In the genomic region with DNA sequence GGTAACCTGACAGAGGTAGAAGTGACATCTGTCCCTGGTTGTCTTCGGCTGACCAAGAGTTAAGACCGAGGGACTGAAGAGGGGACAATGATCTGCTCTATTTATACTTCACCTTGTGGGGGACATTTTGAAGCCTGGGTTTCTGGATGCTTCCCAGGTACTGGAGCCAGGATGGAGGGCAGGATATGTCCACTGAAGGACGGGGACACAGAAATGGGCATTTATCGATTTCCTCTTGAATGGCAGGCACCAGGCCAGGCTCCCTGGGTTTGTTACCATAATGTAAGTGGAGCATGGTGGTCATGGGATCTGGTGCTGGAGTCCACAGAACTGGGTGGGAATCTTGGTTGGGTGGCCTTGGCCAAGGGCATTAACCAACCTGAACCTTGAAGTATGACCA, we compare ENCODE assay signal across 18 mouse cellular contexts.
DNase-seq lines count a peak whose midpoint lies in the region; ATAC-seq lines count a peak whose summit lies in the region.
"Had no signal": no experiment of that assay in that cellular context is flagged by ENCODE, and none has a peak within 500 bp of the region (broad histone marks: within the 10 kb centered on the region; RNA-seq: fewer than 3 reads in every experiment).

No protein-coding gene starts in this region.

- H3K4me3 ChIP-seq in hindbrain, embryonic 14.5 days (replicated peaks; ENCODE audit: low read length): no peak overlapping the region
- no peak overlapping the region for H3K4me3 ChIP-seq in hindbrain, embryonic 10.5 days
- H3K4me3 ChIP-seq: embryonic facial prominence, embryonic 10.5 days; heart, embryonic 15.5 days; kidney, embryonic 15.5 days had no signal

- H3K4me1 ChIP-seq in hindbrain, embryonic 14.5 days (replicated peaks; ENCODE audit: control insufficient read depth, insufficient read depth, low read length): peaks cover 38% of the 10 kb centered on the region
- peaks cover 42% of the 10 kb centered on the region for H3K4me1 ChIP-seq in hindbrain, embryonic 10.5 days (replicated peaks)

- peak overlapping the region; percentile 28; the same call in 1 of the 2 replicates for H3K27ac ChIP-seq in hindbrain, embryonic 14.5 days
- H3K27ac ChIP-seq in hindbrain, embryonic 10.5 days: no peak overlapping the region
- H3K27ac ChIP-seq: embryonic facial prominence, embryonic 10.5 days; heart, embryonic 15.5 days; kidney, embryonic 15.5 days had no signal

- DNase-seq in cerebellum, adult 8-10 months: peak; percentile 38
- DNase-seq in cerebellum, postnatal 4 days (ENCODE audit: low spot score in 2 of 2): no peak
- no peak for DNase-seq in hindbrain, embryonic 14.5 days (ENCODE audit: low spot score)
- DNase-seq in hindbrain, embryonic 10.5 days (ENCODE audit: low spot score): no peak
- peak; percentile 71 for DNase-seq in cerebellum, adult 9-10 months
- DNase-seq in cerebellum, adult 9-11 months: peak; percentile 65
- DNase-seq in gastrocnemius, adult 18-20 months (ENCODE audit: low spot score): no peak
- DNase-seq: adrenal gland, adult 2 months; adrenal gland, postnatal 25 days; gastrocnemius, postnatal 10 days; heart, adult 18-20 months; kidney, adult 2 months; kidney, postnatal 14 days had no signal

- no peak overlapping the region for H3K4me2 ChIP-seq in hindbrain, embryonic 14.5 days (replicated peaks)
- H3K4me2 ChIP-seq: heart, embryonic 11.5 days; heart, embryonic 15.5 days; kidney, embryonic 15.5 days had no signal

- H3K36me3 ChIP-seq in hindbrain, embryonic 14.5 days (replicated peaks; ENCODE audit: control insufficient read depth, insufficient read depth): no peaks in the 10 kb centered on the region
- no peaks in the 10 kb centered on the region for H3K36me3 ChIP-seq in hindbrain, embryonic 10.5 days
- H3K36me3 ChIP-seq: embryonic facial prominence, embryonic 10.5 days; heart, embryonic 15.5 days; kidney, embryonic 15.5 days had no signal

- no peak overlapping the region for H3K9ac ChIP-seq in hindbrain, embryonic 14.5 days
- H3K9ac ChIP-seq: heart, embryonic 15.5 days; kidney, embryonic 15.5 days had no signal

- H3K27me3 ChIP-seq in hindbrain, embryonic 14.5 days (ENCODE audit: control insufficient read depth, insufficient read depth, low read length): no peaks in the 10 kb centered on the region
- H3K27me3 ChIP-seq in hindbrain, embryonic 10.5 days (ENCODE audit: insufficient read depth, poor library complexity, severe bottlenecking): peaks cover 31% of the 10 kb centered on the region
- H3K27me3 ChIP-seq: heart, embryonic 15.5 days had no signal

- 88% methylated on average over 4 of the region's 4 CpGs for WGBS in hindbrain, embryonic 14.5 days
- 90% methylated on average over 4 of the region's 4 CpGs for WGBS in hindbrain, embryonic 10.5 days

- ATAC-seq in hindbrain, embryonic 14.5 days (ENCODE audit: low FRiP score): no peak
- ATAC-seq: intestine, embryonic 16.5 days had no signal

- H3K9me3 ChIP-seq in hindbrain, embryonic 14.5 days (ENCODE audit: control insufficient read depth, low read length): no peaks in the 10 kb centered on the region
- H3K9me3 ChIP-seq in hindbrain, embryonic 10.5 days: no peaks in the 10 kb centered on the region
- H3K9me3 ChIP-seq: embryonic facial prominence, embryonic 10.5 days; heart, embryonic 15.5 days; kidney, embryonic 15.5 days had no signal

Comparison
In these comparisons a context has a peak if more than half of its experiments do, and no peak if none do; other contexts are left out.
1. DNase-seq: peak in cerebellum, adult 8-10 months (single experiment), cerebellum, adult 9-10 months (single experiment) and cerebellum, adult 9-11 months (single experiment); none in cerebellum, postnatal 4 days (0 of 2), hindbrain, embryonic 14.5 days (single experiment), hindbrain, embryonic 10.5 days (single experiment) and gastrocnemius, adult 18-20 months (single experiment).